Mouse (Mus musculus): ENCODE data around the gene Rdh5. TPM values are rescaled to one million over a fixed set of nuclear protein-coding genes. Genes with fewer than 3 reads are reported as not detected.

Rdh5 gene
- total RNA-seq, 2 experiments from 2014 or later, result 5.5 to 6.1 TPM

DNA sequence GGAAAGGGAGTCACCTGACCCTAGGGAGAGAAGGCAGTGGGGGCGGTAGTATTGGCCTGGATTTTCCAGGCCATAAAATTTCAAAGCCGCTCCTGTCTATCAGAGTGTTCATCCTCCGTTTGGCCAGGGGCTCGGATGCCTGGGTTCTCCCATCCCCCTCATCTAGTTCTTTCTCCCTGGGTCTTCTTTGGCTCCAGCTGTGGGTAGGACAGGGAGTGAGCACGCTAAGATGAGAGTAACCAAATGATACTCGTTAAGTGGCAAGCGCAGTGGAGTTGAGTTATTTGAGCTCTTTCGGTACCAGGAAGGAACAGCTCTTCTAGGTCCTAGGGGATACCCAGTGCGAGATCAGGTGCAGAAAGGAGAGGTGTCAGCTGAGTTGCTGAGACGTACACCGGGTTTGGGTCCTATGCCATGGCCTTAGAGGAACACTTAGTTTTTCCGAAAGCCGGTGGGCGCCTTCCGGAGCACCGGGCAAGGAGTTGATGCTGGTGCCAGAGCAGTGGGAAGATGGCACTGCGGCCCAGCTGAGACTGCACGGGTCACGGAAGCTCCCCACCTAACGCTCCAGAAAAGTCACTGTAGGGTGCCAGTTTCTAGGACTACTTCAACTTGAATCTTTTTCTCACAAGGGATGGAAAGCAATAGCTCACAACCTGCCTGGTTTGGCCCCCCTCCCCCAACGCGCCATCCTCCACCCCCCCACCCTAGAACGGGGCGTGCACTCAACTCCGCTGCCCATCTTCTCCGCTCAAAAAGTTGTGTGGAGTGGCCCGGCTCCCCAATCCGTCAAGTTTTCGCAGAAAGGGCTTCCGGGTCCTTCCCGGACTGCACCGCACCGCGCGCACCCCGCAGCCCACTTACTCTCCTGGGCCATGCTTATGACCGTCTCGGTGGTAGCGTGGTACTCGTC lies 32.0 kb downstream of the Rdh5 start:
- DNase-seq (ENCODE audit: extremely low spot score in 1 of 2, low spot score in 2 of 2), result no peak
- intact Hi-C loops (cut with DNase I), result loop anchor here (5.0 to 10.0 kb wide), 2 partner anchors 43 to 146 kb away; partner anchors contain the start of genes Dgka and Pym1

DNA sequence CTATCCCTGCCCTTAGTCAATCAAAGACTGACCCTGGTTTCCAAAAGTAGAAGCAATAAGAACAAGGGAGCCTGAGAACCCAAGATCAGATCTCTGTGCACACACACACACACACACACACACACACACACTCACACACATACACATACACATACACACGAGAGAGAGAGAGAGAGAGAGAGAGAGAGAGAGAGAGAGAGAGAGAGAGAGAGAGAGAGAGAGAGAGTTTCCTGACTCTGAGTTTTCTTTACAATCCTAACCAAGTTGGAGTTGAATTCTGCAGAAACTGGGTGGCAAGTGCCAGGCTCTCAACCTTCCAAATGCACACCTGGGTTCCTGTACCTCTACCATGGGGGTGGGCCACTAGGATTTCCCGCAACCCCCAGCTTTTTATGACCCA lies 32.8 kb downstream of the Rdh5 start:
- intact Hi-C loops (cut with DNase I), result loop anchor here (5.0 to 10.0 kb wide), 2 partner anchors 43 to 145 kb away; partner anchors contain the start of genes Dgka and Pym1

DNA sequence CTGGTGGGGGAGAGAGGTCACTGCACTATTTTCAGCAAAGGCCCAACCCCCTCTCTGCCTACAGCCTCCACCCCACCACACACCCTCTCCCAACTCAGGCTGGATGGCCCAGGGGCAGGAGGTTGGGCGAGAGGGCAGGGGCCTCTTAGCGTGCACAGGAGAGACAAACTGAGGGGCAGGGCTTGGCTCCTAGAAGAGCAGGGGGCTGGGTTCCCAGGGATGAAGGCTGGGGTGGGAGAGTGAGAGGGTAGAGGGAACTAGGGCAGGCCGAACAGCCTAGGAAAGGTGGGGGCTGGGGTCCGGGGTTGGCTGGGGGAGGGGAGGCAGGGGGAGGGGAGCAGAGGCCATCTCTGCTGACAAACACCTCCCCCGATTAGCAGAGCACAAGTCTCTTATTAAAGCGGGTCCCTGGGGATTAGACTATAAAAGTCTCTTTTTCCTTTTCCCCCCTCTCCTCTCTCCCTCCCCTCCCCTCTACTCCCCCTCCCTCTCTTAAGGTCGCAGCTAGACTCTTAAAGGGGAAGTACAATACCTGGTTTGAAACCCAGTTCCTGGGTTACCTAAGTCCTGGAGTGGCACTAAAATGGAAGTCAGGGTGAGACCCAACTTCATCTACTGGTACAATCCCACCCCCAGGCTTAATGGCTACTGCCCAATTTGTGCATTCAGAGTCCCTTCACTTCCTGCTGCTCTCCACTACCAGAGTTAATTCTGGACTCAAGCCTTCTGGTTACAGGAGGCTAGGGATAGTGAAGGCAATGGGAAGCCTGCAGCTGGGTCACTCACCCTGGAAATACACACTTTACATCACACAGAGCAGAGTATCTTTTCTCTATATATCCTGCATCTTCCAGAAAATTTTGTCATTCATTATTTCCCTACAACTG lies 33.5 kb downstream of the Rdh5 start:
- intact Hi-C loops (cut with DNase I), result no loop called here

More for the DNA sequence above, 32.8 kb downstream of the Rdh5 start:
- DNase-seq (ENCODE audit: extremely low spot score in 1 of 2, low spot score in 2 of 2), result no peak

DNA sequence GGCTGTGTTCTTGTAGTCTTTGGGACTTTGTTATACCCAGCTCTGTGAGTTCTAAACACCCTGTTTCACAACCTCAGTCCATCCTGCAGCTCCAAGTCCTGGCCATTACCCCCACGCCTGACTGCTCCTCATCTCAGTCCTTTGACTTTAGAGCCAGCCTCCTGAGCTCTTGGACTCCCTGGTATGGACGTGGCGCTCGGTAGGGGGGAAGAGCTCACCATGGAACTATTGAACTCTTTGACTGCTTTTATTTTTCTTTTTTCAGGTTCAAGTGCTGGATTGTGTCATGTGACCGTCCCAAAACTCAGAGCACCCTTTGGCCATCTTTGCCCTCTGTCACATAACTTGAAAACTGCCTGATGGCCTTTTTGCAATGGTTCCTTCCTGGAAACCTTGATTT lies 40.6 kb downstream of the Rdh5 start:
- intact Hi-C loops (cut with DNase I), result no loop called here
- DNase-seq (ENCODE audit: extremely low spot score in 1 of 2, low spot score in 2 of 2), result no peak

More for the DNA sequence above, 33.5 kb downstream of the Rdh5 start:
- DNase-seq (ENCODE audit: extremely low spot score in 1 of 2, low spot score in 2 of 2), result no peak

DNA sequence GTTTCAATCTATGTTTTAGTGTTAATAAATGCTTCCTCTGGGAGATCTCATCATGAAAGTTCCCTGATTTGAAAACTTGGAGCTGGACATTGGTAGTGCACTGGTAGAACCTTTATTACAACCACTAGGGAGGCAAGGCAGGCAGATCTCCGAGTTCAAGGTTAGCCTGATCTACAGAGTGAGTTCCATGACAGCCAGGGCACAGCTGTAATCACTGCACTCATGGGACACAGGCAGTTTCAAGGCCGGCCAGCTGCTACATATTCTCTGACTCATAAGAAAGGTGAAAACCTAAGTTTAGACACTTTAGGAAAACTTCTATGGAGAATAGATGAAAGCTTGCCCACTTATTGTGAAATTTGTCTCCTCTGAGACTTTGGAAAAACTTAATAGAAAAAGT lies 43.9 kb downstream of the Rdh5 start:
- DNase-seq (ENCODE audit: extremely low spot score in 1 of 2, low spot score in 2 of 2), result no peak
- intact Hi-C loops (cut with DNase I), result no loop called here

DNA sequence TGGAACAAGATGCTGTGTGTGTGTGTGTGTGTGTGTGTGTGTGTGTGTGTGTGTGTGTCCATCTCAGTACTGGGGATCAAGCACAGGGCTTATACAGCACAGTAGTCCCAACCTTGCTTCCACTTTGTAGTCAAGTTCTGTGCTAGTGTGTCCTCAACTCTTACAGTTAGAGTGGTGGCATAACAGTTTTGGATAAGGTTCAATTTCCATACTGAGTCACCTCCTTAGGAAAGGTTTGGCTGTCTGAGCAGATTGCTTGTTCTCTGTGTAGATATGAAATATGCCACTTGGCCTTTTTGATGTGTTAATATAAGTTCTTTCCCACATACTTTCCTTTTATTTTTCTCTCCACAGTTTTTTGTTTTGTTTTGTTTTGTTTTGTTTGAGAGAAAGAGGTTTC lies 44.4 kb downstream of the Rdh5 start:
- intact Hi-C loops (cut with DNase I), result no loop called here
- DNase-seq (ENCODE audit: extremely low spot score in 1 of 2, low spot score in 2 of 2), result no peak

DNA sequence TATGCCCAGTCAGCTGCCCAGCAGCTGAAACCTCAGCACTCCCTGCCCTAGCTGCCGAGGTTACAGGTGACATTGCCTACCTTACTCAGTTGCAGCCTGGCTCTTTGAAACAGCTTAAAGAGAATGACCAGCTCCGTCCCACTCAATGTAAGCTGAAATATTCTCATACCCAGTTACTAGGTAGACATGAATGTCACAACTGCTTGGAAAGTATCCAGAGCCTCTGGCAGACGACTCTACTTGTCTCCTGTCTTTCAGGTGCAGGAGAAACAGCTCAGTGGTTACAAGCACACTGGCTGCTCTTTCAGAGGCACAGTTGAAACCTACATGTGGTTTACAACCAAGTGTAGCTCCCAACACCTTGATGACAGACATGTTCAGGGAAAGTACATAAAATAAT lies 52.3 kb downstream of the Rdh5 start:
- intact Hi-C loops (cut with DNase I), result no loop called here
- no peak for DNase-seq (ENCODE audit: extremely low spot score in 1 of 2, low spot score in 2 of 2)

DNA sequence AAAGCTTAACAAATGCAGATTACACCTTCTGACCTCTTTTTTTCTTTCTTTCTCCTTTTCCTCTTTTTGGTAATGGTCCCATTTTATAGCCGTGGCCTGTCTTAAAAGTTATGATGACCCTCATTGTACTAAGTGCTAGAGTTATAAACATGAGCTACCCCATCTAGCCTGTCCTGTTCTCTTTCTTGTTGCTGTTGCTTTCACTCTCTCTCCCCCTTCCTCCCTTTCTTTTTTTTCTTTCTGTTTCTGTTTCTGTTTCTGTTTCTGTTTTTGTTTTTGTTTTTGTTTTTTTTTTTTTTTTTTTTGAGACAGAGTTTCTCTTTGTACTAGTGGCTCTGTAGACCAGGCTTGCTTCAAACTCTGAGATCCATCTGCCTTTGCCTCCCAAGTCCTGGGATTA lies 56.2 kb downstream of the Rdh5 start:
- no peak for DNase-seq (ENCODE audit: extremely low spot score in 1 of 2, low spot score in 2 of 2)
- intact Hi-C loops (cut with DNase I), result no loop called here

DNA sequence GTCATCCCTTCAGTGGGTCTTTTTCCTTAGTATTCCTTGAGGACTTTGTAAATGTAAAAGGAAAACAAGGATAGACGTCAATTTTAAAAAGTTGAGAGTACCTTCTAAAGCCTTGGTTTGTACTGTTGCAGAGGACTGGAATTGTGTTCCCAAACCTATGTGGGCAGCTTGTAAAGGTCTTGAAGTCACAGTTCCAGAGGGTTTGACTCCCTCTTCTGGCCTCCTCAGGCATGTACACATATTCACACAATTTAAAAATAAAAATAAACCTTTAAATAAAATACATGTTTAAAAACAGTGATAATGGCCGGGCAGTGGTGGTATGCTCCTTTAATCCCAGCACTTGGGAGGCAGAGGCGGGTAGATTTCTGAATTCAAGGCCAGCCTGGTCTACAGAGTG lies 56.6 kb downstream of the Rdh5 start:
- intact Hi-C loops (cut with DNase I), result no loop called here
- no peak for DNase-seq (ENCODE audit: extremely low spot score in 1 of 2, low spot score in 2 of 2)

Other genes with a start within 250 kb of the Rdh5 start
- 10 to 100 TPM; 11.1 to 11.8 TPM for gene Suox, start 248.8 kb downstream of the Rdh5 start, total RNA-seq (2021)
- gene Rab5b, start 226.6 kb downstream of the Rdh5 start, total RNA-seq (2021), result 100 to 1,000 TPM; 120 to 121 TPM
- gene Pmel, start 218.7 kb downstream of the Rdh5 start, total RNA-seq (2021), result under 1 TPM; 0.51 to 0.63 TPM
- 1 to 10 TPM; 4.3 to 4.7 TPM for gene Cdk2, start 217.9 kb downstream of the Rdh5 start, total RNA-seq (2021)
- gene Dgka, start 178.0 kb downstream of the Rdh5 start, total RNA-seq (2021), result 1 to 10 TPM; 5.7 to 5.8 TPM
- 10 to 100 TPM; 34.3 to 34.6 TPM for gene Pym1, start 175.0 kb downstream of the Rdh5 start, total RNA-seq (2021)
- gene Mmp19, start 132.0 kb downstream of the Rdh5 start, total RNA-seq (2021), result under 1 TPM; 0.49 to 0.59 TPM
- 10 to 100 TPM; 61.9 to 63.1 TPM for gene Dnajc14, start 118.8 kb downstream of the Rdh5 start, total RNA-seq (2021)
- gene Tmem198b, start 118.5 kb downstream of the Rdh5 start, total RNA-seq (2021), result 10 to 100 TPM; 12.2 to 12.5 TPM
- 10 to 100 TPM; 37.4 to 42.2 TPM for gene Sarnp, start 105.6 kb downstream of the Rdh5 start, total RNA-seq (2021)
- 1 to 10 TPM; 4.4 to 6.7 TPM for gene Ormdl2, start 101.2 kb downstream of the Rdh5 start, total RNA-seq (2021)
- 10 to 100 TPM; 13.2 to 16.2 TPM for gene Gdf11, start 31.2 kb downstream of the Rdh5 start, total RNA-seq (2021)
- 10 to 100 TPM; 63.0 to 66.0 TPM for gene Cd63, start 21.9 kb downstream of the Rdh5 start, total RNA-seq (2021)
- 10 to 100 TPM; 84.3 to 85.3 TPM for gene Bloc1s1, start 1.1 kb upstream of the Rdh5 start, total RNA-seq (2021)
- gene Itga7, start 10.9 kb upstream of the Rdh5 start, total RNA-seq (2021), result 10 to 100 TPM; 14.2 to 14.9 TPM
- gene Mettl7b, start 38.1 kb upstream of the Rdh5 start, total RNA-seq (2021), result not detected
- gene Olfr9, start 66.5 kb upstream of the Rdh5 start, total RNA-seq (2021), result not detected
- not detected for gene Olfr763, start 87.9 kb upstream of the Rdh5 start, total RNA-seq (2021)
- gene Olfr764-ps1, start 117.0 kb upstream of the Rdh5 start, total RNA-seq (2021), result not detected
- not detected for gene Olfr765, start 127.1 kb upstream of the Rdh5 start, total RNA-seq (2021)
- not detected for gene Olfr766-ps1, start 146.1 kb upstream of the Rdh5 start, total RNA-seq (2021)
- not detected for gene Olfr767, start 160.0 kb upstream of the Rdh5 start, total RNA-seq (2021)
- gene Olfr768, start 176.5 kb upstream of the Rdh5 start, total RNA-seq (2021), result not detected
- not detected for gene Olfr769, start 195.0 kb upstream of the Rdh5 start, total RNA-seq (2021)
- gene Olfr770, start 216.1 kb upstream of the Rdh5 start, total RNA-seq (2021), result not detected
- gene Olfr771, start 241.9 kb upstream of the Rdh5 start, total RNA-seq (2021), result not detected